Mouse (Mus musculus) right cerebral cortex, adult 2 months (tissue): ENCODE data around the gene Slc4a2.

Experiments used
- DNase-seq, 2 experiments: peaks; one replicate each; pipeline ENCODE4 v3.0.0; 2021 to 2022; ENCODE audit warnings: low spot score in 2 of 2

The Slc4a2 gene

GRCm38 (mm10) chr5:24423129-24424003 lies at the start of gene Slc4a2, which contains the start of gene Cdk5:
Slc4a2 (plus strand) TSS chr5:24423837.
Cdk5 (minus strand) TSS chr5:24423530.
- peak; percentile 99 to 100 for DNase-seq

DNA sequence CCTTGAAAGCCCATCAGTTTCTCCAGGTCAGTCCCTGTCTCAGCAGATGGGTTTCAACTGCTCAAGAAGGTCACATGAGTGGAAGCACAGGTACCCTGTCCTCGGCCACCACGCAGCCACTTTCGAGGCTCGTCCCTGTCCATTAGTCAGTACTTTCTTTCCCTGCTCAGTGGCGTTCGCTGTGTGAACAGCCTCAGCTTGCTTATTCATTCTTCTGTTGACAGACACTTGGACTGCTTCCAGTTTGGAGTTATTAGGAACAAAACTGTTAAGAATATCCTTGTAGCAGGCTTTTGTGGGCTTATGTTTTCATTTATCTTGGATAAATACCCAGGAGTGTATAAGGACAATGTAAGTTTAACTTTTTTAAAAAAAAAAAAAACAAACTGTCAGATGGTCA lies 49.4 kb upstream of the Slc4a2 start:
- no peak for DNase-seq

- no peak for DNase-seq
Observed at GRCm38 (mm10) chr5:24374666-24375328, 48.8 kb upstream of the Slc4a2 start.

DNA sequence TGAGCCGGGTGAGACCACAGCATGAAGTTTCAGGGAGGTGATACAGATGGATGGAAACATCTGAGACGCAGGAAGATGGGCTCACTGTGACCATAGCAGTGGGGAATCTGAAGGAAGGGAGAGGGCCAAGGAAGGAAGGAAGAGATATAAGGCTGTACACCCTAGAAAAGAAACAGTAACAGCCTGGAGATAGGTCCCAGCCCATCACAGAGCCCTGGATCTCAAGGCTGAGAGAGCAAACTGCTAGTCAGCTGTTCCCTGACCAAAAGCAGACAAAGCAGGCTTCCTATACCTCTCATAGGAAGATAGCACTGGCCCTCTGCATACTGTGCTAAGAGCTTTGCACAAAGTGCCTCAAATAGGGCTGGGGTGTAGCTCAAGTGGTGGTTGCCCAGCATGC lies 44.9 kb upstream of the Slc4a2 start:
- no peak for DNase-seq

- DNase-seq, result peak in 1 of 2 experiments; percentile 33
Observed at GRCm38 (mm10) chr5:24379501-24379900, 44.1 kb upstream of the Slc4a2 start.

DNA sequence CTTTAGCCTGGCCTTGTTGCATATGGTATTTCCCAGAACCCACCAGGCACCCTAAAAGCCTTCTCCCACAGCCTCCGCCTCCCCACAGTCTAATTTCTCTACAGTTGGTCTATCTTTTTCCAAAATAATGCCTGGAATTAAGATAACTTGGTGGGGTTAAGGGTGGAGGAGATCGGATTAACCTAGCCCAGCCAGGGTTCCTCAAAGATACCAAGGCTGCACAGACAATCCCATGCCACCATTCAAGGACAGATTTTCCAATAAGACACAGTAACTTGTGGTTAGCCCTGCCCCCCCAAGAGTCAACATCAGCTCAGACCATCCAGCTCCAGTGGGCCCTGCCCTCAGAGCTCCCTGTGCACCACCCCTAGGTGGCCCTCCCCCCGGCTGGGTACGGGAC lies 43.1 kb upstream of the Slc4a2 start:
- no peak for DNase-seq

DNA sequence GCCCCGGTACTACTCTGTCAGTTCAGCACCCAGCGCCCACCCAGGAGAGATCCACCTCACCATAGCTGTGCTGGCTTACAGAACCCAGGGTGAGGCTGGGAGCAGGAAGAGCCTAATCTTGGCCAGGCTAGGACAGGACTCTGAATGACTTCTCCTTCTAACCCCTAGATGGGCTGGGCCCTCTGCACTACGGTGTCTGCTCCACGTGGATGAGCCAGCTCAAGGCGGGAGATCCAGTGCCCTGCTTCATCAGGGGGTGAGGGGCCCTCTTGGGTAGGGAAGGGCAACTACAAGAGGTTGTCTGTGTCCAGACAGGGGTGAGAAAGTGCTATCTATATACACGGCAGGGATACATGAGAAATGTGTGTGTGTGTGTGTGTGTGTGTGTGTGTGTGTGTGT lies 42.2 kb upstream of the Slc4a2 start:
- no peak for DNase-seq

- DNase-seq, result no peak
Observed at GRCm38 (mm10) chr5:24381988-24382387, 41.6 kb upstream of the Slc4a2 start.

- DNase-seq, result peak; percentile 92 to 94
Observed at GRCm38 (mm10) chr5:24383026-24383859, 40.4 kb upstream of the Slc4a2 start.

- peak; percentile 48 to 54 for DNase-seq
Observed at GRCm38 (mm10) chr5:24384407-24384806, 39.2 kb upstream of the Slc4a2 start.

GRCm38 (mm10) chr5:24385374-24385773 lies 38.3 kb upstream of the Slc4a2 start:
- no peak for DNase-seq

DNA sequence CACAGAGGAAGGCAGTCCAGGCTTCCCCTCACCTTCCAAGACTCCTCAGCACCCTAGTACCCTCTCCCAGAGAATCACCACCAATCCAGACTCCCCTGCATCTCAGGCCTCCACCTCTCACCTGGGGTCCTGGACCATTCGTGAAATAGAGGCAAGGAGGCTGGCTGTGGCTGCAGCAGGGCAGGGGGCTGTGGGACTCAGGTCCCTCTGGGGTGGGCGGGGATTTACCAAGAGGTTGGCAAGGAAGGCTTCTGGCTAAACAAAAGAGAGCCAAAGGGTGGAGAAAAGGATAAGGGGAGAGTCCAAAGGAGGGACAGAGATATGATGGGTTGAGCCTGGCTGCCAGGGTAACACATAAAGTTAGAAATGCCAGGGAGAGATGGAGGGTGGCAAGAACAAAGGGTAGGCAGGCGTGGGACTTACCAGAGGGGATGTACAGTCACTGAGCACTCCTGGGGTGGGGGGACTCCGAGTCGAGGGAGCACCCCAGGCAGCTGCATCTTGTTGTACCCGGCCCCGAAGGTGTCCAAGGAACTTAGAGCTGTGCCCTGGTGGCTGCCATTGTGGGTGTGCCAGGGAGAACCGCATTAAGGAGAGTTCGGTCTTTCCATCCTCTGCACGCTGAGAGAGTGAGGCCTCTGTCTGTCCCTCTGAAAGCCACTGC lies 37.6 kb upstream of the Slc4a2 start:
- no peak for DNase-seq

GRCm38 (mm10) chr5:24387264-24388241 lies 36.1 kb upstream of the Slc4a2 start:
- peak; percentile 63 to 72 for DNase-seq

GRCm38 (mm10) chr5:24388246-24388915 lies 35.3 kb upstream of the Slc4a2 start:
- DNase-seq, result no peak

- no peak for DNase-seq
Observed at GRCm38 (mm10) chr5:24389011-24389657, 34.5 kb upstream of the Slc4a2 start.

DNA sequence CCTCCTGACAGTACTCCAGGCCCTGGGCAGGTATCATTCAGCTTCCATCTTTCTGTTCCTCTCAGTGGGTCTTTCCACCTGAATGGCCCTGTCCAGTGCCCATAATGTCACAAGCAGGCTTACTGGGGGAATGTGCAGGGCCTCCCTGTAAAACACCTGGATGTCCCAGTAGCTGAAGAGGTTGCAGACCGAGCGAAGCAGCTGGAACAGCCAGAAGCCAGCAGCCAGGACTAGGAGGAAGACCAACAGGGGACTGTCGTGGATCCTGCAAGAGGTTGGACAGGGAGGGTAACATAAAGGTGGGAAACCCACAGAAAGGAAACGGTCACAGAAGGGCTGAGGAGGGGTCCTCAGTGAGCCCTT lies 34.0 kb upstream of the Slc4a2 start:
- DNase-seq, result no peak

GRCm38 (mm10) chr5:24391864-24392263 lies 31.8 kb upstream of the Slc4a2 start, which contains the start of gene Atg9b:
Atg9b (minus strand) TSS chr5:24392143.
- no peak for DNase-seq

- DNase-seq, result no peak
Observed at GRCm38 (mm10) chr5:24392724-24393123, 30.9 kb upstream of the Slc4a2 start.

- DNase-seq, result peak; percentile 90 to 93
Observed at GRCm38 (mm10) chr5:24393392-24393997, 30.1 kb upstream of the Slc4a2 start, which contains the start of gene Abcb8. Abcb8 (plus strand) TSS chr5:24393663.
